Comparison of ENCODE assay signal across 12 mouse cellular contexts in genomic region chr5:101811296-101812169, GRCm38 (mm10). TPM values are rescaled to one million over a fixed set of nuclear protein-coding genes. Genes with fewer than 3 reads are reported as not detected.
DNase-seq lines count a peak whose midpoint lies in the region; ATAC-seq and TF ChIP-seq lines count a peak whose summit lies in the region.
"Had no signal": no experiment of that assay in that cellular context is flagged by ENCODE, and none has a peak within 500 bp of the region (broad histone marks: within the 10 kb centered on the region; RNA-seq: fewer than 3 reads in every experiment).

No protein-coding gene starts in this region.

- H3K27me3 ChIP-seq in liver, adult 2 months (ENCODE audit: control insufficient read depth, insufficient read depth, low read length) = no peaks in the 10 kb centered on the region; the same call in 1 of the 2 replicates
- H3K27me3 ChIP-seq in lung, postnatal 0 days (replicated peaks; ENCODE audit: insufficient read depth, low read length) = no peaks in the 10 kb centered on the region
- H3K27me3 ChIP-seq: lung, embryonic 15.5 days; stomach, embryonic 15.5 days had no signal

- no peak for TF ChIP-seq POLR2A in liver, adult 2 months (IDR thresholded peaks at IDR 0.05; ENCODE audit: extremely low read depth, insufficient read depth, low read length)
- TF ChIP-seq POLR2A in bone marrow macrophage, adult 2 months (IDR thresholded peaks at IDR 0.05; ENCODE audit: borderline replicate concordance, low read depth, low read length) = no peak

- H3K4me2 ChIP-seq in lung, postnatal 0 days (replicated peaks; ENCODE audit: low read depth, low read length) = no peak overlapping the region
- H3K4me2 ChIP-seq: lung, embryonic 15.5 days; stomach, embryonic 15.5 days had no signal

- H3K79me2 ChIP-seq in liver, adult 2 months (ENCODE audit: control insufficient read depth, insufficient read depth, low read length) = no peaks in the 10 kb centered on the region

- TF ChIP-seq CTCF in liver, adult 2 months (IDR thresholded peaks at IDR 0.05; ENCODE audit: low read depth, low read length) = peak; percentile 40
- peak; percentile 21; the same call in 1 of the 2 replicates for TF ChIP-seq CTCF in bone marrow macrophage, adult 2 months (IDR thresholded peaks at IDR 0.05; ENCODE audit: low read depth, low read length)
- peak; percentile 42 for TF ChIP-seq CTCF in lung, postnatal 0 days (IDR thresholded peaks at IDR 0.05)

- H3K9me3 ChIP-seq in lung, postnatal 0 days (ENCODE audit: low read length) = no peaks in the 10 kb centered on the region
- H3K9me3 ChIP-seq: lung, embryonic 15.5 days; stomach, embryonic 15.5 days had no signal

- no peaks in the 10 kb centered on the region for H3K36me3 ChIP-seq in liver, adult 2 months (ENCODE audit: control insufficient read depth, insufficient read depth, low read length)
- H3K36me3 ChIP-seq in lung, postnatal 0 days (ENCODE audit: insufficient read depth, low read length) = no peaks in the 10 kb centered on the region
- H3K36me3 ChIP-seq: lung, embryonic 15.5 days; stomach, embryonic 15.5 days had no signal

- H3K4me3 ChIP-seq in liver, adult 2 months (ENCODE audit: insufficient read depth, low read depth, low read length) = no peak overlapping the region
- no peak overlapping the region for H3K4me3 ChIP-seq in bone marrow macrophage, adult 2 months (ENCODE audit: insufficient read depth, low read length)
- no peak overlapping the region for H3K4me3 ChIP-seq in lung, postnatal 0 days (ENCODE audit: low read depth, low read length)
- H3K4me3 ChIP-seq: lung, embryonic 15.5 days; stomach, embryonic 15.5 days had no signal

- no peak for TF ChIP-seq EP300 in lung, postnatal 0 days (IDR thresholded peaks at IDR 0.05)

- ATAC-seq in lung, postnatal 0 days = no peak

- WGBS in liver, adult 2 months = 84% methylated on average over 6 of the region's 6 CpGs
- 80% methylated on average over 6 of the region's 6 CpGs for WGBS in lung, postnatal 0 days

- no peak overlapping the region for H3K27ac ChIP-seq in liver, adult 2 months (replicated peaks; ENCODE audit: insufficient read depth, low read depth, low read length)
- no peak overlapping the region for H3K27ac ChIP-seq in bone marrow macrophage, adult 2 months (ENCODE audit: insufficient read depth, low read depth, low read length)
- H3K27ac ChIP-seq in lung, postnatal 0 days (ENCODE audit: low read length) = no peak overlapping the region
- H3K27ac ChIP-seq: lung, embryonic 15.5 days; stomach, embryonic 15.5 days had no signal

- DNase-seq in gastrocnemius, adult 18-20 months (ENCODE audit: low spot score) = peak; percentile 16
- no peak for DNase-seq in gastrocnemius, adult 8-10 months (ENCODE audit: low spot score in 2 of 2)
- DNase-seq in liver, adult 2 months (ENCODE audit: extremely low read depth, low read depth, low spot score) = no peak
- DNase-seq in liver = no peak
- no peak for DNase-seq in lung, postnatal 0 days (ENCODE audit: low spot score)
- DNase-seq in adrenal gland, adult 18-20 months (ENCODE audit: low spot score in 2 of 2) = no peak
- no peak for DNase-seq in spleen, adult 18-20 months
- DNase-seq: heart, adult 11 months had no signal

- H3K9ac ChIP-seq in liver, adult 2 months (ENCODE audit: low read depth, low read length) = no peak overlapping the region
- H3K9ac ChIP-seq in lung, postnatal 0 days (replicated peaks; ENCODE audit: low read depth) = no peak overlapping the region
- H3K9ac ChIP-seq: lung, embryonic 15.5 days; stomach, embryonic 15.5 days had no signal

- no peaks in the 10 kb centered on the region for H3K4me1 ChIP-seq in liver, adult 2 months (ENCODE audit: control insufficient read depth, insufficient read depth, low read length)
- H3K4me1 ChIP-seq in bone marrow macrophage, adult 2 months (ENCODE audit: control insufficient read depth, insufficient read depth, low read length) = no peaks in the 10 kb centered on the region
- H3K4me1 ChIP-seq in lung, postnatal 0 days (ENCODE audit: insufficient read depth, low read depth, low read length) = no peaks in the 10 kb centered on the region
- H3K4me1 ChIP-seq: lung, embryonic 15.5 days; stomach, embryonic 15.5 days had no signal

RNA-seq across cellular contexts. Expression of gene Cds1, which starts 46.6 kb away (rescaled TPM):
- total RNA-seq in gastrocnemius, adult 18-20 months (2021) = 1 to 10 TPM; 3.7 to 9.5 TPM
- total RNA-seq in gastrocnemius, adult 8-10 months (2022) = 1 to 10 TPM; 3.1 to 8.5 (median 5.0) TPM
- 0.27 and 0.37 TPM in 2 replicates for total RNA-seq in liver, adult 2 months (2014; rRNA removed)
- 0.05 and 0.67 TPM in 2 replicates for polyA plus RNA-seq in liver, adult 2 months (2012; rRNA removed)
- 13.6 and 14.4 TPM in 2 replicates for polyA plus RNA-seq in bone marrow macrophage, adult 2 months (2012; ENCODE audit: insufficient read depth, insufficient read length, missing spikeins)
- 24.0 and 32.4 TPM in 2 replicates for polyA plus RNA-seq in lung, postnatal 0 days (2015; fragmentation: Nextera tagmentation; extraction: Ambion mirVana)
- total RNA-seq in adrenal gland, adult 18-20 months (2021) = 1 to 10 TPM; 8.0 to 9.8 TPM
- polyA plus RNA-seq: C2C12 had no signal
